8 mouse cellular contexts compared by ENCODE assay signal in the genomic region with DNA sequence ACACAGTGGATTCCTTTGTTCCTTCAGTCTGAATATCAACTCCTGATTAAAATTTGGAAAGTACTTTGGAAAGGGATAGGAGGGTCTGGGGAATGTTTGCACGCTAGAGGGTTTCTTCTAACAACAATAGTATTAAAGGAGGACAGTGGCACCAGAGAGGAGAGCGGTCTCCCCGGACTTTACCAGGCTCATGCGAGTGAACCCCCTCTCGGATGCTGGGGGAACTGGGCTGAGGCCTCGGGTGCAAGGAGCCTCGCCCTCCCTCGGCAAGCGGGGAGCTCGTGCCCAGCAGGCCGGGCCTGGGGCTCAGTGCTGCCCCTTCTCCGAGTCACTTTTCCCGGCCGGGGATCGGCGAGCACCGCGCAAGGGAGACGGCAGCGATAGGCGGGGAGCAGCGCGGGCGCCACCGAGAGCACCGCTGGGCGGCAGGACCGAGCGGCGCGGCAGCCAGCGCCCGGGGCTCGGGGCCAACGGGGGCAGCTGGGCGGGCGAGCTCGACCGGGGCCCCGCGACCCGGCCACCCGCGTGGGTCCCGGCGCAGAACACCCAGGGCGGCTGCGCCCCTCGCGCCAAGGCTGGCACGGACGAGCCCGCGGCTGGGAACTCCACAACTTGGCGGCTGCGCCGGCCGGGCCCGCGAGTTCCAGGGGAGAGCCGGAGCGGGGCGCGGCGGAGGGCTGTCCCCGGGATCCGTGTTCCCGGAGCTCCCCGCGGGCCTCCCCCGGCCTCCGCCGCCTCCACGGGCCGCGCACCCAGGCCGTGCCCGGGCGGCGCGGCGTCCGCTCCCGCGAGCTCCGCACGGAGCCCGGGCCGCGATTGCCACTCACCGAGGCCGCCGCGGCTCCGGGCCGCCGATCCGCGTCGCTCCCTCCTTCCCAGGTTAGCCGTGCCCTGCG. TPM values are rescaled to one million over a fixed set of nuclear protein-coding genes. Genes with fewer than 3 reads are reported as not detected.
DNase-seq lines count a peak whose midpoint lies in the region; ATAC-seq and TF ChIP-seq lines count a peak whose summit lies in the region.

No protein-coding gene starts in this region.

- peak; percentile 62 for ATAC-seq in forebrain, postnatal 0 days

- H3K36me3 ChIP-seq in forebrain, postnatal 0 days (ENCODE audit: insufficient read depth), result no peaks in the 10 kb centered on the region

- no peaks in the 10 kb centered on the region; the same call in 1 of the 2 replicates for H3K4me1 ChIP-seq in cerebellum, adult 2 months (ENCODE audit: control insufficient read depth, insufficient read depth, low read length)
- 0 out of 2 replicates have a peak, but pooled peaks cover 4% of the 10 kb centered on the region for H3K4me1 ChIP-seq in forebrain, postnatal 0 days (ENCODE audit: insufficient read depth)

- peak overlapping the region; percentile 90 for H3K9ac ChIP-seq in forebrain, postnatal 0 days

- WGBS in cerebellum, adult 2 months, result under 1% methylated on average over 83 of the region's 102 CpGs
- WGBS in forebrain, postnatal 0 days, result under 1% methylated on average over 71 of the region's 102 CpGs

- peak overlapping the region; percentile 85 for H3K27ac ChIP-seq in cerebellum, adult 2 months (ENCODE audit: insufficient read depth, low read length)
- H3K27ac ChIP-seq in forebrain, postnatal 0 days (ENCODE audit: low read depth, low read length), result peak overlapping the region; percentile 96

- peak; percentile 12 for DNase-seq in MN1 (ENCODE audit: low spot score)
- peak; percentile 69 to 77 for DNase-seq in cerebellum, adult 2 months
- DNase-seq in forebrain, postnatal 0 days, result peak; percentile 63
- DNase-seq in heart, postnatal 4 days, result peak; percentile 72
- DNase-seq in layer of hippocampus, postnatal 10 days (ENCODE audit: low spot score in 2 of 2), result peak; percentile 71 to 85
- peak; percentile 59 for DNase-seq in lung, postnatal 14 days
- DNase-seq in retina, postnatal 1 day, result peak; percentile 72
- peak; percentile 69 for DNase-seq in urinary bladder, adult 2 months (ENCODE audit: low spot score)

- H3K27me3 ChIP-seq in cerebellum, adult 2 months (ENCODE audit: control insufficient read depth, insufficient read depth, low read length), result no peaks in the 10 kb centered on the region
- H3K27me3 ChIP-seq in forebrain, postnatal 0 days (ENCODE audit: insufficient read depth, low read length), result no peaks in the 10 kb centered on the region

- H3K9me3 ChIP-seq in forebrain, postnatal 0 days (ENCODE audit: low read length), result no peaks in the 10 kb centered on the region

- H3K4me3 ChIP-seq in cerebellum, adult 2 months (replicated peaks; ENCODE audit: insufficient read depth, low read depth, low read length), result peak overlapping the region; percentile 84
- H3K4me3 ChIP-seq in forebrain, postnatal 0 days (ENCODE audit: low read depth, low read length), result peak overlapping the region; percentile 84

- peak overlapping the region; percentile 52 for H3K4me2 ChIP-seq in forebrain, postnatal 0 days (ENCODE audit: low read depth)

- no peak for TF ChIP-seq CTCF in cerebellum, adult 2 months (IDR thresholded peaks at IDR 0.05; ENCODE audit: borderline replicate concordance, insufficient read depth, low read depth, low read length)
- TF ChIP-seq CTCF in forebrain, postnatal 0 days (IDR thresholded peaks at IDR 0.05; ENCODE audit: low read depth), result peak; percentile 50

- no peak for TF ChIP-seq POLR2A in cerebellum, adult 2 months (IDR thresholded peaks at IDR 0.05; ENCODE audit: borderline replicate concordance, insufficient read depth, low read length)

RNA-seq across cellular contexts. Expression of a gene that starts 1.3 kb away (rescaled TPM):
- 11.3 and 12.8 TPM in 2 replicates for polyA plus RNA-seq in cerebellum, adult 2 months (2012; rRNA removed)
- total RNA-seq in forebrain, postnatal 0 days (2014; rRNA removed), result 31.0 and 40.9 TPM in 2 replicates
- polyA plus RNA-seq in forebrain, postnatal 0 days (2015; fragmentation: Nextera tagmentation; extraction: Ambion mirVana), result 30.0 and 34.8 TPM in 2 replicates
- 10 to 100 TPM; 24.3 to 25.7 TPM for total RNA-seq in heart, postnatal 4 days (2021)
- total RNA-seq in layer of hippocampus, postnatal 10 days (2021), result 10 to 100 TPM; 53.2 to 59.2 TPM
- polyA plus RNA-seq in urinary bladder, adult 2 months (2012; rRNA removed), result 5.5 and 11.1 TPM in 2 replicates

Comparison
In these comparisons a context has a peak if more than half of its experiments do, and no peak if none do; other contexts are left out.
1. Peak in every context shown above with its lines: DNase-seq, ATAC-seq, H3K4me3 ChIP-seq and H3K27ac ChIP-seq.
2. DNase-seq: peak in every context shown above with its lines; median percentile 78 in layer of hippocampus, postnatal 10 days; 73 in cerebellum, adult 2 months; 72 in heart, postnatal 4 days; 72 in retina, postnatal 1 day; 69 in urinary bladder, adult 2 months; 63 in forebrain, postnatal 0 days; 59 in lung, postnatal 14 days; 12 in MN1.